Mouse (Mus musculus) hindbrain, embryonic 12.5 days (tissue): ENCODE results near the gene Fam81a. TPM values are rescaled to one million over a fixed set of nuclear protein-coding genes. Genes with fewer than 3 reads are reported as not detected.

Experiments used
- ATAC-seq: fragments of 200-750 bp; cut with Nextera tagmentation; 2 replicates; pipeline ENCODE4 v1.8.0; 2017; ENCODE audit warnings: moderate TSS enrichment; ENCODE audit not compliant: low FRiP score
- H3K27ac ChIP-seq: fragments of 300-500 bp; sonication (generic); 2 replicates; pipeline ENCODE4 v1.5.1; 2016; ENCODE audit warnings: mild to moderate bottlenecking
- H3K27me3 ChIP-seq: fragments of 300-500 bp; sonication (generic); 2 replicates; pipeline ENCODE4 v1.6.1; 2016; ENCODE audit warnings: mild to moderate bottlenecking
- H3K36me3 ChIP-seq: fragments of 300-500 bp; sonication (generic); 2 replicates; pipeline ENCODE4 v1.6.1; 2016; ENCODE audit warnings: mild to moderate bottlenecking
- H3K4me1 ChIP-seq: fragments of 300-500 bp; sonication (generic); 2 replicates; pipeline ENCODE4 v1.6.1; 2016
- H3K4me2 ChIP-seq: fragments of 300-500 bp; sonication (generic); replicated peaks from 2 replicates; pipeline ENCODE4 v1.6.1; 2016; ENCODE audit warnings: mild to moderate bottlenecking
- H3K4me3 ChIP-seq: fragments of 300-500 bp; sonication (generic); 2 replicates; pipeline ENCODE4 v1.5.1; 2016; ENCODE audit warnings: mild to moderate bottlenecking
- H3K9ac ChIP-seq: fragments of 300-500 bp; sonication (generic); 2 replicates; pipeline ENCODE4 v1.6.1; 2016; ENCODE audit warnings: mild to moderate bottlenecking, moderate library complexity
- H3K9me3 ChIP-seq: fragments of 300-500 bp; sonication (generic); replicated peaks from 2 replicates; pipeline ENCODE4 v1.6.1; 2016; ENCODE audit warnings: mild to moderate bottlenecking
- WGBS: fragments of 180-500 bp; shearing (Covaris S2); methylation state at CpG from one replicate; pipeline ENCODE4 v1.1.7; 2016; 5-methylcytosine and 5-hydroxymethylcytosine counted together
- polyA plus RNA-seq: library from polyadenylated mRNA; unstranded; fragments of >200 nt; fragmentation: Nextera tagmentation; extraction: Ambion mirVana; gene quantifications from 2 replicates; pipeline ENCODE4 v1.2.1, GENCODE M21; 2016

The Fam81a gene
- polyA plus RNA-seq, 1 experiment from 2014 or later, result 7.4 TPM

DNA sequence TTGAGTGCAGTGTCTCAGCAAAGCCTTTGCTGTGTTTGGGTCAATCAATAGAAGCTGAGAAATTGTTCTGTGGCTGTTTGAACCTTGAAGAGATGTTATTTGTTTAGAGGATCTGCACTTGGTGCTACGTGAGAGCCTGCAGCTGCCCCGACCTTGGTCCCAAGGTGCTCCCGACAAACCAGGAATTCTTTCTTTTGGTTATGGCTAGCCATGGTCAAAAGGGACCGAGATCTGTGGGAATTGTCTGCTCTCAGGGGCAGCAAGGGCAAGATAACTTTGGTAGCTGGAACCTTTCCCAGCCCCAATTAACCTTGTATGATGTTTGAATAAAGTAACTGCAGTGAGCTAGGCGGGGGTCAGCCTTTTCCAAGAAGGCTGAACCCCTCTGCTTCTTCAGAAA is 34.2 kb downstream of the Fam81a start:
- no peak overlapping the region for H3K27ac ChIP-seq
- H3K4me1 ChIP-seq, result peaks cover 8% of the 10 kb centered on the region; the same call in 1 of the 2 replicates
- no peak overlapping the region for H3K4me3 ChIP-seq
- ATAC-seq, result no peak
- H3K9ac ChIP-seq, result no peak overlapping the region
- H3K27me3 ChIP-seq, result no peaks in the 10 kb centered on the region
- H3K9me3 ChIP-seq, result no peaks in the 10 kb centered on the region
- H3K4me2 ChIP-seq, result no peak overlapping the region
- no peaks in the 10 kb centered on the region for H3K36me3 ChIP-seq
- WGBS, result 79% methylated on average over 5 of the region's 5 CpGs

DNA sequence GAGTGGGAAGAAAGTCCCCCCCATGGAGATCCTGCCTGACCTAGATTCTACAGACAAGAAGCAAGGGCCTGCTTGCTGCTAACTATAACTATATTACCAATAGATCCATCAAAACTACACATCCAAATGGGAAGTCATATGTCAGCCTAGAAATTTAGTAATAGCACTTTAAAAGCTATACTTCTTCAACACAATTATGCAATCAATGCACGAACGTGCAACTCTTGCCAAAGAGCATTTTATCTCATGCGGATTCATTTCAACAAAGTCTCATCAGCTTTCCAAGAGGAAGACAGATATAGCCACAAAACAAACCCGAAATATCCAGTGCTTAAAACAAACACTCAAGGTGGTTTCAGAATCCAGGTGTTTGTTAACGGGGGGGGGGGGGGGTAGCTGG is 36.8 kb downstream of the Fam81a start:
- H3K9me3 ChIP-seq, result no peaks in the 10 kb centered on the region
- no peak overlapping the region for H3K4me2 ChIP-seq
- ATAC-seq, result no peak
- WGBS, result 86% methylated on average over 5 of the region's 5 CpGs
- no peaks in the 10 kb centered on the region for H3K27me3 ChIP-seq
- no peaks in the 10 kb centered on the region for H3K36me3 ChIP-seq
- H3K4me3 ChIP-seq, result no peak overlapping the region
- no peak overlapping the region for H3K9ac ChIP-seq
- H3K27ac ChIP-seq, result no peak overlapping the region
- no peaks in the 10 kb centered on the region for H3K4me1 ChIP-seq

DNA sequence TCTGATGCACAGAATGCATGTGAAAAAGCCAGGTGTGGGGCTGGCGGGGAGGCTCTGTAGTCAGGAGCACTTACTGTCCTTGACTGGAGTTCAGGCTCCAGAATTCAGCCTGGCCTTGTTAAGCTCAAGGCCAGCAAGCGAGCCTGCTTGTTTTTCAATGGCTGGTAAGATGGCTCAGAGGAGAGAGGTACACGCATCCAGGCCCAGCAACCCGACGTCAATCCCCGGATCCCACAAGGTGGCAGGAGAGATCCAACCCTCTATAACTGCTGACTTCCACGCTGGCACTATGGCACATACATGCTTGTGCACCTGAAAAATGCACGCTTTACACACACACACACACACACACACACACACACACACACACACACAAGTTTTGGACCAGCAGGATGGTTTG is 39.3 kb downstream of the Fam81a start:
- Histone ChIP-seq H3K4me2 (no peak overlapping the region), H3K9me3 (no peaks in the 10 kb centered on the region), H3K4me1 (no peaks in the 10 kb centered on the region), H3K27me3 (no peaks in the 10 kb centered on the region), H3K36me3 (no peaks in the 10 kb centered on the region), H3K9ac (no peak overlapping the region), H3K27ac (no peak overlapping the region), H3K4me3 (no peak overlapping the region)
- no peak for ATAC-seq
- WGBS, result 56% methylated on average over 8 of the region's 8 CpGs

DNA sequence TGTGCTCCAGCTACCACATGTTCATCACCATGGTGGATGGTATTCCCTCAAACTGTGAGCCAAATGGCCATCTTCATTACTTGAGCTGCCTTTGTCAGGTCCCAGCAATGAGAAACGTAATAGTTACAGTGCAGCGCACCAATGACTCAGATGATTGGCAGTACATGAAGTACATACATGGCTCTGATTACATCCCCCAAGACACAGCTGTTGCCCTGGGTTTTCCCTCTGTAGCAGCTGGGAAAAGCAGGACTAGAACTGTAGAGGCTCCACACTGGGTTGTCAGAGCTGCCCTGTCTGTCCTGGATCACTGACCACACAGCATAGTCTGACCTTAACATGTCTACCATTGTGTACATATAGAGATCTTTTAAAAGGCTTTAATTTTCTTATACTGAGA is 44.8 kb downstream of the Fam81a start:
- WGBS, result 90% methylated on average over 2 of the region's 2 CpGs
- Histone ChIP-seq H3K4me2 (no peak overlapping the region), H3K9ac (no peak overlapping the region), H3K4me1 (no peaks in the 10 kb centered on the region), H3K4me3 (no peak overlapping the region), H3K9me3 (0 out of 2 replicates have a peak, but pooled peaks cover 3% of the 10 kb centered on the region), H3K27me3 (no peaks in the 10 kb centered on the region), H3K27ac (no peak overlapping the region), H3K36me3 (no peaks in the 10 kb centered on the region)
- ATAC-seq, result no peak

DNA sequence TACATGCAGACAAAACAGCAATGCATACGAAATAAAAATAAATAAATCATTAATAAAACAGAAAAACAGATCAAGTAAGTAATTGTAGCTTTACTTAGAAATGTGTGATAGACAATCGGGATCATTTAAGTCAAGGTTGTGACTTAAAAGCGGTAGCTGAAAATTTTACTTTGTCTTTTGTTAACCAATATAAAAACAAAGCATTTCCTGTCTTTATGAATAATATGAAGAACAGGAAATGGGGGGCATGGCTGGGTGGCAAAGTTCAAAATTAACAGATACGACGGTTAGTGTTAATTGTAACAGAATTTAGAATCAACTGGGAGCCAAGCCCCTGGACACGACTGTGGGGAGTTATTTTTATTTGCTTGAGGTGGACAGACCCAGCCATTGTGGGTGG is 47.3 kb downstream of the Fam81a start:
- Histone ChIP-seq H3K4me3 (no peak overlapping the region), H3K9ac (no peak overlapping the region), H3K36me3 (no peaks in the 10 kb centered on the region), H3K4me1 (no peaks in the 10 kb centered on the region), H3K4me2 (no peak overlapping the region), H3K27me3 (no peaks in the 10 kb centered on the region), H3K9me3 (0 out of 2 replicates have a peak, but pooled peaks cover 3% of the 10 kb centered on the region), H3K27ac (no peak overlapping the region)
- WGBS, result 72% methylated on average over 6 of the region's 6 CpGs
- ATAC-seq, result no peak

DNA sequence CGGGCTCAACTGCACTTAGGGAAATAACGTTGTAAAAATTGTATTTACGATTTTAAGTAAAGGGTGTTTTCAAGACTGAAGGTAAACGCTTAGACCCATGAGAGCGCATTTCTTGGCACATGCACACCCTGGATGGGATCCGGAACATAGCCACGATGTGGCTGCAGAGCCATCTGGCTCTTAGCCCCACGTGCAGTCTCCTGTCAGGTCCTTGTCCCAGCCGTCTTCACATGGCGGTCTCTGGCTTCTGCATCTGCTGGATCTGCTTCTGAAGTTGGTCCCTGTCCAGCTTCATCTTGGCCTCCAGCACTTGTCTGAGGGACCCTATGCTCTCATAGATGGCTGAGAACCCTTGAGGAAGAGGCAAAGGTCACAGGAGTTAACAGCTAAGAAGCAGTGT is 51.8 kb downstream of the Fam81a start:
- Histone ChIP-seq H3K9me3 (no peaks in the 10 kb centered on the region), H3K36me3 (no peaks in the 10 kb centered on the region), H3K4me2 (no peak overlapping the region), H3K27ac (no peak overlapping the region), H3K27me3 (no peaks in the 10 kb centered on the region), H3K4me3 (no peak overlapping the region), H3K9ac (no peak overlapping the region), H3K4me1 (0 out of 2 replicates have a peak, but pooled peaks cover 3% of the 10 kb centered on the region)
- WGBS, result 88% methylated on average over 10 of the region's 10 CpGs
- no peak for ATAC-seq

DNA sequence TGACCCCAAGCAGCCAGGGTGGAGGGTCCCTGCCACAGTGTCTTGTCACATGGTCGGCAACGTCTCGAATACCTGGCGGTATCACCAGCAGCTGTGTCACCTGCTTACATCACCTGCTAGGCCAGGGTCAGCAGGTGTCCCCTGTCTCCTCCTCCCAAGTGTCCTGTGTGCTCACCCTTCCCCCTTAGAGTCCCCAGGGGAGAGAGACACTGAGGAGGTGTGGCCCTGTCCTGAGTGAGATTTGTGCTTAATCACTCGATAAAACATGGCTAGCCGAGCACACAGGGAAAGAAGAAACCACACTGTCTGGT is 53.6 kb downstream of the Fam81a start:
- H3K27me3 ChIP-seq, result no peaks in the 10 kb centered on the region
- no peak for ATAC-seq
- H3K4me2 ChIP-seq, result no peak overlapping the region
- no peaks in the 10 kb centered on the region for H3K36me3 ChIP-seq
- H3K4me3 ChIP-seq, result no peak overlapping the region
- no peak overlapping the region for H3K27ac ChIP-seq
- no peak overlapping the region for H3K9ac ChIP-seq
- H3K4me1 ChIP-seq, result 0 out of 2 replicates have a peak, but pooled peaks cover 3% of the 10 kb centered on the region
- H3K9me3 ChIP-seq, result no peaks in the 10 kb centered on the region
- WGBS, result 75% methylated on average over 6 of the region's 6 CpGs

DNA sequence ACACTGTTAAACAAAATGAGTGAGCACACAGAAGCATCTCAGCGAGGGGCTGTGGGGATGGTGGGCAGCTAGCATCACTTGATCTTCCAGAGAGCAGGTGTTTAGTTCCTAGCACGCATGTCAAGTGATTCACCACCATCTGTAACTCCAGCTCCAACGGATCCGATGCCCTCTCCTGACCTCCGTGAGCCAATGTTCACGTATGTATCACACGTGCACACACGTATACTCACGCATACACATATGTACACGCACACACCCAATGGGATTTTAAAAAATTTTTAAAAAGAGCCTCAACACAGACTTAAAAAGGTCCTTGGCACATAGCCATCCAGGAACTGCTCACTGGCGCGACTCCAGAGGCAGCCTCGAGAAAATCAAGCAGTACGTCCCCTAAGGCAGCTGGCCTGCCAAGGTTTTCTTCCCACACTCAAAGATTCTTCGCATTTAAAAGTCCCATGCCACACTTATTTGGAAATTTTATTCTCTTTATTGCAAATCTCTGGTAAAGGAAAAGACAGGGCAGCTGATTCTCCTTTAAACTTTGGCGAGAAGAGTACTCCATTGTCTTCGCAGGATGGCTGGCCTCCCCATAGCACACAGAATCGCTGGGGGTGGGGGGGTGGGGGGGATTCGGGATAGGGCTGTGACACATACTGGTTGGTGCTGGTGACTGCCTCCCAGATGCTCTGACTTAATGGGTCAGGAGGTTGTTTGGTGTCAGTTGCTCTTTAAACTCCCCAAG is 54.1 kb downstream of the Fam81a start:
- Histone ChIP-seq H3K4me1 (0 out of 2 replicates have a peak, but pooled peaks cover 3% of the 10 kb centered on the region), H3K36me3 (no peaks in the 10 kb centered on the region), H3K9me3 (no peaks in the 10 kb centered on the region), H3K27me3 (no peaks in the 10 kb centered on the region), H3K4me3 (no peak overlapping the region), H3K4me2 (no peak overlapping the region), H3K27ac (no peak overlapping the region), H3K9ac (no peak overlapping the region)
- 76% methylated on average over 19 of the region's 19 CpGs for WGBS
- no peak for ATAC-seq

DNA sequence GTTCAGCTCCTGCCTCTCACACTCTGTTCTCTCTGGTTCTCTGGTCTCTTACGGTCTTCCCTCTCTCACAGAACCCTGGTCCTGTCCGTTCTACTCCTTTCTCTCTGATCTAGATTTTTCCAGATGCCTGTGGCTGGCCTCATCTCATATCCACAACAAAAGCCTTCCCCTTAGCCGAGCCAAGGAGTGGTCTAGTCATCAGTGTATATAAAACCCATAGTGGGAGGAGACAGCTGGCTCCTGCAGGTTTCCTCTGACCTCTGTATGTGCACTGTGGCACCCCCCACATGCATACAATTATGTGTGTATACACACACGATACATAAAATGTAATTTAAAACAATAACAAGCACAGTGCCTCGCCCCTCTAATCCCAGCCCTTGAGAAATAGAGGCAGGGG is 55.0 kb downstream of the Fam81a start:
- no peak overlapping the region for H3K4me2 ChIP-seq
- H3K4me1 ChIP-seq, result 0 out of 2 replicates have a peak, but pooled peaks cover 3% of the 10 kb centered on the region
- 71% methylated on average over 5 of the region's 5 CpGs for WGBS
- no peak overlapping the region for H3K4me3 ChIP-seq
- H3K36me3 ChIP-seq, result no peaks in the 10 kb centered on the region
- no peaks in the 10 kb centered on the region for H3K27me3 ChIP-seq
- no peak for ATAC-seq
- H3K9me3 ChIP-seq, result no peaks in the 10 kb centered on the region
- H3K27ac ChIP-seq, result no peak overlapping the region
- no peak overlapping the region for H3K9ac ChIP-seq

DNA sequence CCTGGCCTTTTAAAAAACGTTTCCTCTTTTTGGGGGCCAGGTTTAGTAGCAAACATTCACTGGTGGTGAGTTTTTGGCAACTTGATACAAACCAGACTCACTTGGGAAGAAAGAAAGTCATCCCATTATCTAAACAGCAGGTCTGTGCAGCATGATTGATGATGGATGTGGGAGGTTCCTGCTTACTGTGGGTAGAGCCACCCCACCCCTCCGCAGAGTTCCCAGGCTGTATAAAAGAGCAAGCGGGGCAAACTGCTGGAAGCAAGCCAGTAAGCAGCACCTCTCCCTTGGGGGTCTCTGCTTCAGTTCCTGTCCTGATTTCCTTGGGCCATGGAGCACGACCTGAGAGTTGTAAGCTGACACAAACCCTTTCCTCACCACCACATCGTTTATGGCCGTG is 56.3 kb downstream of the Fam81a start:
- H3K9me3 ChIP-seq, result no peaks in the 10 kb centered on the region
- no peaks in the 10 kb centered on the region for H3K27me3 ChIP-seq
- H3K4me2 ChIP-seq, result no peak overlapping the region
- no peak overlapping the region for H3K27ac ChIP-seq
- no peak for ATAC-seq
- no peak overlapping the region for H3K9ac ChIP-seq
- H3K4me3 ChIP-seq, result no peak overlapping the region
- H3K36me3 ChIP-seq, result no peaks in the 10 kb centered on the region
- H3K4me1 ChIP-seq, result 0 out of 2 replicates have a peak, but pooled peaks cover 3% of the 10 kb centered on the region
- WGBS, result 38% methylated on average over 6 of the region's 6 CpGs

DNA sequence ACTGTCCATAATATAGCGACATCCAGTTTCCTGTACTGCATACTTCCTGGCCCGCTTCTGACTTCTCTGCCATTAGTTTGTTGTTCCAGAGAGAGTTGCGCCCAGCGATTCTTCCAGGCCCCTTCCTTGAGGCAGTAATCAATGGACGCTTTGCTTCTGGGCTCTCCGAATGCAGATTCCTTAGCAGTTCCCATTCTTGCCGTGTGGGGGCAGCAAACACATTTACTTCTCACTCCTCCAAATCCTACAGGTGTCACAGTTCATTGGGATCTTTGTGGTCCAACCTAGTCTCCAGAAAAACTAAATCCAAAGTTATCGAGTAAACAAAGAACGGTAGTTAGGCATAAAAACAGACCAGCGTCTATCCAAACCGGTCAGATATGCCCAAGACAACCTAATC is 58.3 kb downstream of the Fam81a start:
- H3K9ac ChIP-seq, result no peak overlapping the region
- H3K27me3 ChIP-seq, result no peaks in the 10 kb centered on the region
- no peaks in the 10 kb centered on the region for H3K9me3 ChIP-seq
- 0 out of 2 replicates have a peak, but pooled peaks cover 3% of the 10 kb centered on the region for H3K4me1 ChIP-seq
- ATAC-seq, result no peak
- H3K4me2 ChIP-seq, result no peak overlapping the region
- H3K36me3 ChIP-seq, result no peaks in the 10 kb centered on the region
- 54% methylated on average over 11 of the region's 11 CpGs for WGBS
- no peak overlapping the region for H3K27ac ChIP-seq
- H3K4me3 ChIP-seq, result no peak overlapping the region

DNA sequence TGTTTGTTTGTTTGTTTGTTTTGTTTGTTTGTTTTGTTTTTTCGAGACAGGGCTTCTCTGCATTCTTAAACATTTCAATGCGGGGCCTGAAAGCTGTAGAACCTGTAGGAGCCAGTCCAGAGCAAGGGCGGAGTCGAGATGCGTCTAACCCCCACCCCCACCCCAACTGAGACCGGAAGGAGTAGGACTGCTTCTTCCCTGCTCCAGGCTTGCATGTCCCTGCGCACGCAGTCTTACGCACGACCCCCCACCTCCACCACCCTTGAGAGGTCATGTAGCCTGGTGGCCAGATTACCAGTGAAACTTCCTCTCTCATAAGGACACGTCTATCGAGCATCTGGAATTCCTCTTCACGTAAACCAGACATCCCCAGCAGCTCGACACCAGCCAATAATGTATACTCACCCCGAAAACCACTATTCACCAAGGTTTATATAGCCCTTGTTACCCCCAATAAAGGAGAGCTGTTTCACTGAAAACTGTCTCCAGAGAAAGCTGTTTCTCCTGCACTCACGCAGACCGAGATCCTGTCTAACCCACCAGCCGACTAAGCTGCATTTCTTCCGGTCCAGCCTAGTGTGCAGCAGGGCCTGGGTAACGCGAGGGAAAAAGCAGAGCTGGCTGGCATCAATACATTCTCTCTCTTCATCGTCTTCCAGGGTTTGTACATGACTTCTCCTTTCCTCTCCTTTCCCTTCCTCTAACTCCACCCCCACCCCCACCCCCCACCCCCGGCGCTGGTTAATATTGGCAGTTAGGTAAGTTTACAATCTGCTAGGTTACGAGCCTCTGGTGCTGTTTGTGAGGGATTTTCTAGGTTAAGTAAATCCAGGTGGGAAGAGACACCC is 59.8 kb downstream of the Fam81a start:
- Histone ChIP-seq H3K36me3 (no peaks in the 10 kb centered on the region), H3K4me3 (no peak overlapping the region), H3K4me2 (no peak overlapping the region), H3K27me3 (no peaks in the 10 kb centered on the region), H3K27ac (no peak overlapping the region), H3K4me1 (0 out of 2 replicates have a peak, but pooled peaks cover 3% of the 10 kb centered on the region), H3K9ac (no peak overlapping the region), H3K9me3 (no peaks in the 10 kb centered on the region)
- ATAC-seq, result no peak
- 81% methylated on average over 25 of the region's 25 CpGs for WGBS
